Mouse (Mus musculus) frontal cortex, postnatal 36 days (tissue): ENCODE results near the gene Pfkl.
"Not testable (repeated sequence)": the region's sequence is repeated elsewhere in the genome, so short reads cannot be mapped to it uniquely, and the experiment has no call there.

Experiments used
- DNase-seq, 2 experiments: peaks; one replicate each; pipeline ENCODE4 v3.0.0; 2022; ENCODE audit warnings: low spot score in 2 of 2

The Pfkl gene

GRCm38 (mm10) chr10:78012661-78013495 is 3.0 kb upstream of the Pfkl start:
- DNase-seq, result no peak

GRCm38 (mm10) chr10:78011116-78011515 is 1.2 kb upstream of the Pfkl start:
- not testable (repeated sequence) for DNase-seq

- no peak for DNase-seq
These were observed 452 bp upstream of the Pfkl start for GRCm38 (mm10) chr10:78010335-78010734.

GRCm38 (mm10) chr10:78009184-78009944 is 519 bp downstream of the Pfkl start:
- peak; percentile 89 to 92 for DNase-seq

GRCm38 (mm10) chr10:78008169-78008568 is 1.7 kb downstream of the Pfkl start:
- DNase-seq, result no peak

- DNase-seq, result no peak
These were observed 2.7 kb downstream of the Pfkl start for GRCm38 (mm10) chr10:78007203-78007602.

- DNase-seq, result peak in 1 of 2 experiments; percentile 39
These were observed 4.0 kb downstream of the Pfkl start for GRCm38 (mm10) chr10:78005791-78006438.

GRCm38 (mm10) chr10:78004479-78005100 is 5.3 kb downstream of the Pfkl start:
- peak; percentile 78 for DNase-seq

- peak in 1 of 2 experiments; percentile 48 for DNase-seq
These were observed 7.6 kb downstream of the Pfkl start for GRCm38 (mm10) chr10:78002316-78002715.

- peak; percentile 87 to 96 for DNase-seq
These were observed 8.1 kb downstream of the Pfkl start for GRCm38 (mm10) chr10:78001796-78002195.

GRCm38 (mm10) chr10:78000200-78000599 is 9.7 kb downstream of the Pfkl start:
- no peak for DNase-seq

GRCm38 (mm10) chr10:77995639-77996038 is 14.2 kb downstream of the Pfkl start:
- DNase-seq, result no peak

- DNase-seq, result no peak
These were observed 24.1 kb downstream of the Pfkl start for GRCm38 (mm10) chr10:77985775-77986174.

GRCm38 (mm10) chr10:77984660-77985059 is 25.2 kb downstream of the Pfkl start:
- peak; percentile 71 to 76 for DNase-seq

GRCm38 (mm10) chr10:77978351-77979350 is 31.2 kb downstream of the Pfkl start, which contains the start of gene 1810043G02Rik:
Gene 1810043G02Rik, plus strand, starts transcription at chr10:77978524.
- DNase-seq, result peak; percentile 99

GRCm38 (mm10) chr10:77976458-77977150 is 33.3 kb downstream of the Pfkl start:
- no peak for DNase-seq

- DNase-seq, result no peak
These were observed 34.2 kb downstream of the Pfkl start for GRCm38 (mm10) chr10:77975653-77976052.

- no peak for DNase-seq
These were observed 35.1 kb downstream of the Pfkl start for GRCm38 (mm10) chr10:77974811-77975210.

GRCm38 (mm10) chr10:77974323-77974722 is 35.6 kb downstream of the Pfkl start:
- no peak for DNase-seq
